Mouse (Mus musculus): Measurements from ENCODE around the gene Parn.

DNA sequence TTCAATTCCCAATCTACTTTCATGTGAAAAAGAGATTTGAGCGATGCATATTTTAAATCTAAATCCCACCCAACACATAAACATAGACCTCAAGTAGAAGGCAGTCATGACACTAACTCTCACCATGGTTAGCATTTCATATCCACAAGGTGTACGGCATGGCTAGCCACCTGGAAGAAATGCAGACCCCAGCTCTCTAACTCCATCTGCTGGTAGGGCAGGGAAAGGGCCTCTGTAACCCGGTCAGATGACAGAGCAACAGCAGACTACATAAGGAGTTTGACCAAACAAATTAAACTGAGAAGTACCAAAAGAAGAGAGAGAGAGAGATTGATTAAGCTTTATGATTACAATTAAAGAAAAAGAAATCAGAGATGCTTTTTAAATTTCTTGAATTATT, 87.2 kb downstream of the Parn start:
- TF ChIP-seq CTCF (IDR thresholded peaks at IDR 0.05; ENCODE audit: insufficient read depth, low read depth, low read length) (no peak), POLR2A (IDR thresholded peaks at IDR 0.05; ENCODE audit: insufficient read depth, low read depth, low read length) (no peak)

Data from olfactory bulb, adult 2 months (tissue).